Mouse (Mus musculus) limb, embryonic 12.5 days (tissue): ENCODE data around the gene Chst5. TPM values are rescaled to one million over a fixed set of nuclear protein-coding genes. Genes with fewer than 3 reads are reported as not detected.

Experiments
- ATAC-seq: fragments of 200-750 bp; cut with Nextera tagmentation; 2 replicates; pipeline ENCODE4 v1.8.0; 2017; ENCODE audit warnings: low read depth, moderate TSS enrichment; ENCODE audit not compliant: insufficient number of reproducible peaks, insufficient read depth, low FRiP score, low TSS enrichment
- H3K27ac ChIP-seq: fragments of 300-500 bp; sonication (generic); 2 replicates; pipeline ENCODE4 v1.5.1; 2016; ENCODE audit warnings: mild to moderate bottlenecking, moderate library complexity
- H3K27me3 ChIP-seq: fragments of 300-500 bp; sonication (generic); 2 replicates; pipeline ENCODE4 v1.6.1; 2016; ENCODE audit warnings: mild to moderate bottlenecking, moderate library complexity
- H3K36me3 ChIP-seq: fragments of 300-500 bp; sonication (generic); 2 replicates; pipeline ENCODE4 v1.6.1; 2016; ENCODE audit warnings: mild to moderate bottlenecking, moderate library complexity
- H3K4me1 ChIP-seq: fragments of 300-500 bp; sonication (generic); replicated peaks from 2 replicates; pipeline ENCODE4 v1.6.1; 2016
- H3K4me2 ChIP-seq: fragments of 300-500 bp; sonication (generic); 2 replicates; pipeline ENCODE4 v1.6.1; 2016; ENCODE audit warnings: mild to moderate bottlenecking, moderate library complexity
- H3K4me3 ChIP-seq: fragments of 300-500 bp; sonication (generic); replicated peaks from 2 replicates; pipeline ENCODE4 v1.5.1; 2016; ENCODE audit warnings: mild to moderate bottlenecking
- H3K9ac ChIP-seq: fragments of 300-500 bp; sonication (generic); replicated peaks from 2 replicates; pipeline ENCODE4 v1.6.1; 2016; ENCODE audit warnings: mild to moderate bottlenecking, moderate library complexity
- H3K9me3 ChIP-seq: fragments of 300-500 bp; sonication (generic); 2 replicates; pipeline ENCODE4 v1.6.1; 2016; ENCODE audit warnings: mild to moderate bottlenecking, moderate library complexity
- WGBS: fragments of 180-500 bp; shearing (Covaris S2); methylation state at CpG from one replicate; pipeline ENCODE4 v1.1.7; 2016; 5-methylcytosine and 5-hydroxymethylcytosine counted together
- polyA plus RNA-seq: library from polyadenylated mRNA; unstranded; fragments of >200 nt; fragmentation: Nextera tagmentation; extraction: Ambion mirVana; gene quantifications from 2 replicates; pipeline ENCODE4 v1.2.1, GENCODE M21; 2016

Gene Chst5
- polyA plus RNA-seq, 1 experiment from 2014 or later = 4.3 TPM

DNA sequence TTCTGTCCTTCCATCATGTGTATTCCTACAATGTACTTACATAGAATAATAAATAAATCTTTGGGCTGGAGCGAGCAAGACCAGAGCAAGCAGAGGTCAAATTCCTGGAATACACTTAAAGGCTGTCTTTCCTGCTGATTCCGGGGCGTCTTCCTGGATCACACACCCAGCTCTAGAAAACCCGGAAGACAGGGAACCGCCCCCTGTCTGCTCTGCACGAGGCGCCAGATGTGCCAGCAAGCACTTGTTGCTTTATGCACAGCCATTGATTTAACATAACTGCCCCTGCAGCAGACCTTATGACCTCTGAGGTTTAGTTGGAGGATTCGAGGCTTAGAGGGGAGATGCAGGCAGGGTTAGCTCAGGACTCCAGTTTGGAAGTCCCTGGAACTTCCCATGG lies 18.3 kb downstream of the Chst5 start:
- 27% methylated on average over 8 of the region's 8 CpGs for WGBS
- H3K27me3 ChIP-seq = peaks cover 55% of the 10 kb centered on the region
- no peak for ATAC-seq
- H3K9ac ChIP-seq = no peak overlapping the region
- H3K4me1 ChIP-seq = peaks cover 19% of the 10 kb centered on the region
- H3K4me2 ChIP-seq = no peak overlapping the region
- H3K27ac ChIP-seq = no peak overlapping the region
- 0 out of 2 replicates have a peak, but pooled peaks cover 2% of the 10 kb centered on the region for H3K9me3 ChIP-seq
- no peak overlapping the region for H3K4me3 ChIP-seq
- no peaks in the 10 kb centered on the region for H3K36me3 ChIP-seq

DNA sequence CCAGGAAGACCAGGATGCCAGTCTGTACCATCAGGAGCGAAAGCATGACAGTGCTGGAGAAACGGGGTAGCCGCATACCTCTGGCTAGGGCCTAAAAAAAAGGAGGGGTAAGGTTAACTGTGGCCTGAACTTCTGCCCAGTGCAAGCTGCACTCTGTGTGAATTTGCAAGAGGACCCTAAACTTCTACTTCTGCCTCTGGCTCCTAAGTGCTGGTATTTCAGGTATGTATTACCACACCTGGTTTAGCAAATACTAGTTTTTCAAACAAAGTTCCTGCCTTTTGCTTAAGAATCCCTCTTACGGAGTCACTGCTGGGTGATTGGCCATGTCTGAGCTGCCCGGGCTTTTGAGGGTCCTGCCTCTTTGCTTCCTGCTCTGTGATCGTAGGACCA lies 19.3 kb downstream of the Chst5 start:
- Histone ChIP-seq H3K27me3 (peaks cover 62% of the 10 kb centered on the region), H3K9ac (no peak overlapping the region), H3K9me3 (0 out of 2 replicates have a peak, but pooled peaks cover 2% of the 10 kb centered on the region), H3K27ac (no peak overlapping the region), H3K4me2 (no peak overlapping the region), H3K4me3 (0 out of 2 replicates have a peak overlapping the region, but pooled peaks have one; percentile 35), H3K4me1 (peaks cover 19% of the 10 kb centered on the region), H3K36me3 (no peaks in the 10 kb centered on the region)
- 56% methylated on average over 6 of the region's 6 CpGs for WGBS
- no peak for ATAC-seq

DNA sequence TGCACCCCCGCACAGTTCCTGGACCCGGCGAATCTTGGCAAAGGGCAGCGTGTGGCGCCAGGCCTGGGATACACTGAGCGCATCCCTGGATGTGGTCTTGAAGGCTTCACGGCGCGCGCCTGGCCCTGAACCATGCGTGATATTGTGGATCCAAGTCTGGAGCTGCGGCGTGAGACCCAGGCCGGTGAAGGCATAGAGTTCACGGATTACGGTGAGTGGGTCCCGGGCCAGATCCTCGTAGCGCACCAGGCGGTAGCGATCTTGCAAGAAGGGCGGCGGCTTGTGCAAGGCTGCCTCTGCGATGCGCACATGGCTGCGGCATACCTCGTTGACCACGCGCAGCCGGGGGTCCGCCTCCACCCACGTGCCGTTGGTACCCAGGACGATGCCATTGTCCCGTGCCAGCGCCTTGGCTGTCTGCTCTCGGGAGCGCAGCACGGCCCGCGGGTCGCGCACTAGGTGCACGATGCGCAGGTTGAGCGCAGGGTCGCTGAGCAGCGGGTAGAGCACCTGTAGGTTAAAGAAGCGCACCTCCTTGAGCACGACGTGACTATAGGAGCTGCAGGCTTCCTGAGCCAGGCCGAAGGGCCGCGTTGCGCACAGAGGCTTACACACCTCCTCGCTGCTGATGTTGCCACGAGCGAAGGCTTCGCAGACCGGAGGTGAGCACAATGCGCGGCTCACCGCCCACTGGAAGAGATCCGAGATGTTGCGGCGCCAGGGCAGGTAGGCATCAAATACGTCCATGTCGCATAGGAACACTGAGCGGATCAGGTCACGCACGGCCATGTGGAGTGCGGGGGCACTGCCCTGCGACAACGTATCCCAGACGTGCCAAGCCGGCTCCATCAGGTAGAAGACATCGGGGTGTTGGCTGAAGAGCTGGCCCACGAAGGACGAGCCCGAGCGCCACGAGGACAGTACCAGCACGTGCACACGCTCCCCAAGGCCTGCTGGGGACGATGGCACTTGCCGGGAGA lies 20.0 kb downstream of the Chst5 start:
- ATAC-seq = peak; percentile 48; the same call in 1 of the 2 replicates
- WGBS = 14% methylated on average over 86 of the region's 86 CpGs
- peaks cover 62% of the 10 kb centered on the region for H3K27me3 ChIP-seq

DNA sequence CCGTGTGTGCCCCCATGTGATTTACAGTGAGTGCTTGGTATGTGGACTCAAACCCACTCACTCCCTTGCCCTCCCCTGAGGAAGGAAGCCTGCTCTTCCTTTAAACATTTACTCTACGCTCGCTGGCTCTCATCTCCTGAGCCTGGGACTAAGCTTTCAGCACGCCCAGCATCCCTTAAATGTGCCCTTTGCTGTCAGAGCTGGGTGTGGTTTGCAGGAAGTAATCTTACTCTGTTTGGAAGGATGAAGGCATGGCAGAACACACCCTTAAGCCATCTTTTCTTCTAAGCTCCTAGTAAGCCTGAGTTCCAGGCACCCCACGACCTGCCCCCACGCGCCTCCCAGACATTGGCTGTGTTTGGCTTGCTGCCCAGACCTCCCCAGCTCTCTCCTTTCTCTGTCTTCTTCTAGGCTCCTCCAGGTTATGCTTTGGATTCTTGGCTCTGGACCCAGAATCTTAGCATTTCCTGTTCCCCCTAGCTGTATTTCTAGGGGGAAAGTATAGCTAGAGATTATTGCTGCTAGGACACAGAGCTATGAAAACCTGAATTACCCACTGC lies 22.1 kb downstream of the Chst5 start:
- H3K27me3 ChIP-seq = peaks cover 62% of the 10 kb centered on the region
- H3K36me3 ChIP-seq = no peaks in the 10 kb centered on the region
- 54% methylated on average over 7 of the region's 7 CpGs for WGBS
- H3K4me1 ChIP-seq = peaks cover 19% of the 10 kb centered on the region
- no peak overlapping the region for H3K27ac ChIP-seq
- no peak overlapping the region for H3K4me3 ChIP-seq
- ATAC-seq = no peak
- H3K9me3 ChIP-seq = no peaks in the 10 kb centered on the region
- no peak overlapping the region for H3K9ac ChIP-seq
- no peak overlapping the region for H3K4me2 ChIP-seq

More for the DNA sequence above, 20.0 kb downstream of the Chst5 start:
- peaks cover 19% of the 10 kb centered on the region for H3K4me1 ChIP-seq
- 0 out of 2 replicates have a peak, but pooled peaks cover 2% of the 10 kb centered on the region for H3K9me3 ChIP-seq
- peak overlapping the region; percentile 55 for H3K4me2 ChIP-seq
- no peaks in the 10 kb centered on the region for H3K36me3 ChIP-seq
- H3K9ac ChIP-seq = 0 out of 2 replicates have a peak overlapping the region, but pooled peaks have one; percentile 2
- no peak overlapping the region for H3K27ac ChIP-seq
- H3K4me3 ChIP-seq = peak overlapping the region; percentile 35

DNA sequence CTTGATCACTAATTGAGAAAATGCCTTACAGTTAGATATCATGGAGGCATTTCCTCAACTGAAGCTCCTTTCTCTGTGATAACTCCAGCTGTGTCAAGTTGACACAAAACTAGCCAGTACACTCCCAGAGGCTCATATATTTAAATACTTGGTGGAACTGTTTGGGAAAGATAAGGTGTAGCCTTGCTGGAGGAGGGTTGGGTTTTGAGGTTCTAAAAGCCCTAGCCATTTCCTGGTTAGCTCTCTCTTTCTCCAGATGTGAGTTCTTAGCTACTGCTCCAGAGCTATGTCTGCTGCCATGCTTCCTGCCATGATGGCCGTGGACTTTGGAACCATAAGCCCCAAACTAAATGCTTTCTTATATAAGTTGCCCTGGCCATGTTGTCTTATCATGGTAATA lies 22.8 kb downstream of the Chst5 start:
- peaks cover 19% of the 10 kb centered on the region for H3K4me1 ChIP-seq
- WGBS = 81% methylated on average over 1 of the region's 1 CpGs
- no peak overlapping the region for H3K27ac ChIP-seq
- H3K9ac ChIP-seq = no peak overlapping the region
- no peak for ATAC-seq
- no peaks in the 10 kb centered on the region for H3K36me3 ChIP-seq
- no peak overlapping the region for H3K4me3 ChIP-seq
- no peaks in the 10 kb centered on the region for H3K9me3 ChIP-seq
- no peak overlapping the region for H3K4me2 ChIP-seq
- peaks cover 60% of the 10 kb centered on the region for H3K27me3 ChIP-seq

DNA sequence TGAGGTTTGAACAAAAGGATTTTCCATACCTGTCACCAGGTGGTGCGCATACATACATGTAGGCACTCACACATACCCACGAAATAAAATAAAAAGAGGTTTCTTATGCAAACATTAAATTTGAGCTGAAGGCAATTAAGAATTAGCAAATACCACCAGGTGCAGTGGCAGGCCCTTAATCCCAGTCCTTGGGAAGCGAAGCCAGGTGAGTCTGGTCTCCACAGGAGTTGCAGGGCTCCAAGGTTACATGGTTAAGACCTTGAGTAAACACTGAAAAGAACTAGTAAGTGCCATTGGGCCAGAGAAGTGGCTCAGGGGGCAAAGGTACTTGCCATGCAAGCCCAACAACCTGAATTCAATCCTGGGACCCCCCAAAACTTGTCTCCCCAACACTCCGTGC lies 26.6 kb downstream of the Chst5 start:
- H3K36me3 ChIP-seq = no peaks in the 10 kb centered on the region
- 83% methylated on average over 4 of the region's 4 CpGs for WGBS
- H3K4me3 ChIP-seq = no peak overlapping the region
- ATAC-seq = no peak
- peaks cover 7% of the 10 kb centered on the region for H3K4me1 ChIP-seq
- no peak overlapping the region for H3K9ac ChIP-seq
- H3K4me2 ChIP-seq = no peak overlapping the region
- peaks cover 21% of the 10 kb centered on the region for H3K27me3 ChIP-seq
- no peaks in the 10 kb centered on the region for H3K9me3 ChIP-seq
- H3K27ac ChIP-seq = no peak overlapping the region

DNA sequence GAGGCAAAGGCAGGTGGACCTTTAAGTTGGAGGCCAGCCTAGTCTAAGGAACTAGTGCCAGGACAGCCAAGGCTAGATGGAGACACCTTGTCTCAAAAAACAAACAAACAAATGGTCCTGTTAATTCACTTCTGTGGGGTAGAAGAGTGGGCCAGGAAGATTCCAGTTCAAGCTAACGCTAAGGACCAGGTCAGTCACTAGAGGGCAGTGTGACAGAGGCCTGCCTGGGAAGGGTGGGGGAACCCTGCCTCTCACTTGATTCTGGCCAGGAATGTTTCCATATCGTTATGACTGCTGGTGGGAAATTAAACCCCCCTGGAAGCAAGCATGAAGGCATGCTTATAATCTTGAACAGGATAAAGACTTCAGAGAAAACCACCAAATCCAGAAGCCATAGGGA lies 28.7 kb downstream of the Chst5 start:
- Histone ChIP-seq H3K27me3 (peaks cover 3% of the 10 kb centered on the region; the same call in 1 of the 2 replicates), H3K4me1 (no peaks in the 10 kb centered on the region), H3K4me2 (no peak overlapping the region), H3K36me3 (no peaks in the 10 kb centered on the region), H3K27ac (no peak overlapping the region), H3K9ac (no peak overlapping the region), H3K9me3 (no peaks in the 10 kb centered on the region), H3K4me3 (no peak overlapping the region)
- WGBS = 1% methylated on average over 2 of the region's 2 CpGs
- no peak for ATAC-seq

DNA sequence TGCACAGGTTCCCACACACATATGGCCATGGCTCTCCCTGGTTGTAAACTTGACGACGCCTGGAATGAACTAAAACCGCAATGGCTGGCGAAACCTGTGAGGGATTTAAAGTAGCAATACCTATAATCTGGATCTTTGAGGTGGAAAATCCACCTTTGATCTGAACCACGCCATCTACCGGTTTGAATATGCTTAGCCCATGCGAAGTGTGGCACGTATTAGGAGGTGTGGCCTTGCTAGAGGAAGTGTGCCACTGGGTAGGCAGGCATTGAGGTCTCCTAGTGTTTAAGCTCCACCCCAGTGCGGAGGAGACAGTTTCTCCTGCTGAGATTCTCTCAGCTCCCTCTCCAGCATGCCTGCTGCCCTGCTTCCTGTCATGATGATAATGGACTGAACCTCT lies 32.5 kb downstream of the Chst5 start:
- Histone ChIP-seq H3K27ac (no peak overlapping the region), H3K4me3 (no peak overlapping the region), H3K36me3 (no peaks in the 10 kb centered on the region; the same call in 1 of the 2 replicates), H3K27me3 (no peaks in the 10 kb centered on the region), H3K9me3 (no peaks in the 10 kb centered on the region), H3K4me1 (peaks cover 5% of the 10 kb centered on the region; the same call in 1 of the 2 replicates), H3K9ac (no peak overlapping the region), H3K4me2 (no peak overlapping the region)
- WGBS = 68% methylated on average over 9 of the region's 9 CpGs
- ATAC-seq = no peak

DNA sequence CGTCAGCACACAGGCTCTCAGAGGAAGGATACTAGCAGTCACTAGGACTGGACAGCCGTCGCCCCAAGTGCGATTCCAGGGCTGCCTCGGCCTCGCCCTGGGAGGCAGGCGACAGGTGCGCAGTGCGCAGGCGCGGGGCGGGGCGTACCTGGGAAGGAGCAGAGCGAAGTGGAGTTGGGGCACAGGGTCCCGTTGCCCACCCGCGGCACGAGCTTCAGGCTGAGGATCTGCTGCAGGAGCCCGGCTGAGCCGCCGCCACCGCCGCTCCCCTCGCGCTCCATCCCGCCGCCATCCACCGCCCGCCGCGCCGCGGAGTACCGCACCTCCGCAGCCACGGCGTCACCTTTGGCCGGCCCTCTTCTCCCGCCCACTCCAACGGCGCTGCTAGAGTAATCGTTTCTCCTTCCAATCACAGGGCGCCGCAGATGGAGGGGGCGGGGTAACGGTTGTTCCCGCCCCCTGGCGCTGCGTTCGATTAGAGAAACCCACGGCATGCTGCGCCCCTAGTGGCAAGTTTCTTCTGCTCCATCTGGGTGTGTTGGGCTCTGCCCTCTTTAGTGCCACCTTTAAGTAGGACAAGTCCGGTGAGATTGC lies 33.8 kb downstream of the Chst5 start, which contains the start of gene Tmem170:
Tmem170 (minus strand) TSS at position 396 of the 594 bp plus-strand sequence.
- under 1% methylated on average over 53 of the region's 53 CpGs for WGBS
- H3K27ac ChIP-seq = peak within 1 kb of the TSS; percentile 85
- no peaks in the 10 kb centered on the region for H3K27me3 ChIP-seq
- peak; percentile 97 for ATAC-seq
- peak within 1 kb of the TSS; percentile 74 for H3K9ac ChIP-seq
- peaks cover 2% of the 10 kb centered on the region; the same call in 1 of the 2 replicates for H3K36me3 ChIP-seq
- peaks cover 5% of the 10 kb centered on the region; the same call in 1 of the 2 replicates for H3K4me1 ChIP-seq
- H3K4me3 ChIP-seq = peak within 1 kb of the TSS; percentile 66
- peak within 1 kb of the TSS; percentile 84 for H3K4me2 ChIP-seq
- H3K9me3 ChIP-seq = no peaks in the 10 kb centered on the region

DNA sequence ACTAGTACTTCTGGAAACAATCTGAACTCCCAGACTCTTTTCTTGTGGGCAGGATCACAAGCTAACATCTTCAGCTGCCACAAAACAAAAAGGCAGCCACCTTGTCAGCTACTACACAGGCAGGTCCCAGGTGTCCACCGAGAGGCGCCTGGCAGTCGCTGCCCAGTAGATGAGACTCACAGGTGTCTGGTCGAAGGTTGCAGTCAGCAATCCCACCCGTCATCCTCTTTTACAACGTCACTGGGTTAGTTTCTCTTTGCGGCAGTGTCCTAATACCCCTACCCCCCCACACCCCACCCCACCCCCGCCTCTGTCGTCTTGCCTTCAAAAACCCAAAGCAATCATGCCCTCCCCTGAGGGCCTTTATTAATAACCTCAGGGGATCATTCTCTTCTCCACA lies 34.5 kb downstream of the Chst5 start:
- WGBS = 21% methylated on average over 9 of the region's 9 CpGs
- Histone ChIP-seq H3K4me1 (peaks cover 5% of the 10 kb centered on the region; the same call in 1 of the 2 replicates), H3K4me2 (peak overlapping the region; percentile 84), H3K27me3 (no peaks in the 10 kb centered on the region), H3K9me3 (no peaks in the 10 kb centered on the region), H3K27ac (no peak overlapping the region), H3K36me3 (peaks cover 3% of the 10 kb centered on the region; the same call in 1 of the 2 replicates), H3K4me3 (peak overlapping the region; percentile 66), H3K9ac (peak overlapping the region; percentile 74)
- ATAC-seq = no peak

DNA sequence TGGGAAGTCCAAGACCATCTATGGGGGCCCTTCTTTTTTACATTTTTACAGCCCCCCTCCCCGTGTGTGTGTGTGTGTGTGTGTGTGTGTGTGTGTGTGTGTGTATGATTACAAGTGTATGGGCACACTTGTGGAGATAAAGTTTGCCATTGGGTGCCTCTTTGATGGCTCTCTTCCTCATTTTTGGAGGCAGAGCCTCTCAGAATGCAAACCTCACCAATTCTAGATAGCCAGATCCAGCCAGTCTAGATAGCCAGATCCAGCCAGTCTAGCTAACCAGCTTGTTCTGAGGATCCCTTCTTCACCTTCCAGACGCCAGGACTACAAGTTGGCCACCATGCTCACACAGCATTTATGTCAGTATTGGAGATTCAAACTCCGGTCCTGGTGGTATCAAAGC lies 39.0 kb downstream of the Chst5 start:
- Histone ChIP-seq H3K9me3 (no peaks in the 10 kb centered on the region), H3K27me3 (no peaks in the 10 kb centered on the region), H3K36me3 (peaks cover 8% of the 10 kb centered on the region; the same call in 1 of the 2 replicates), H3K4me2 (no peak overlapping the region), H3K9ac (no peak overlapping the region), H3K4me3 (no peak overlapping the region), H3K27ac (no peak overlapping the region), H3K4me1 (peaks cover 5% of the 10 kb centered on the region; the same call in 1 of the 2 replicates)
- ATAC-seq = no peak
- WGBS = 89% methylated on average over 3 of the region's 3 CpGs
